Mouse (Mus musculus) left cerebral cortex, postnatal 36 days (tissue): ENCODE measurements around the gene Fabp3. TPM values are rescaled to one million over a fixed set of nuclear protein-coding genes. Genes with fewer than 3 reads are reported as not detected.

Experiments
- DNase-seq, 2 experiments: peaks; one replicate each; pipeline ENCODE4 v3.0.0; 2021 to 2022; ENCODE audit warnings: low spot score in 2 of 2, mixed read lengths in 1 of 2
- intact Hi-C: fragments of 180-260 bp; cut with DNase I; formaldehyde crosslinking; loops from one replicate; pipeline ENCODE4 v1.15.1; 2025
- total RNA-seq, 2 experiments: library from RNA; stranded (reverse); gene quantifications; 2 replicates each; pipeline ENCODE4 v1.2.3; 2021

Gene Fabp3
- total RNA-seq: 100 to 1,000 TPM; 141 to 166 TPM

DNA sequence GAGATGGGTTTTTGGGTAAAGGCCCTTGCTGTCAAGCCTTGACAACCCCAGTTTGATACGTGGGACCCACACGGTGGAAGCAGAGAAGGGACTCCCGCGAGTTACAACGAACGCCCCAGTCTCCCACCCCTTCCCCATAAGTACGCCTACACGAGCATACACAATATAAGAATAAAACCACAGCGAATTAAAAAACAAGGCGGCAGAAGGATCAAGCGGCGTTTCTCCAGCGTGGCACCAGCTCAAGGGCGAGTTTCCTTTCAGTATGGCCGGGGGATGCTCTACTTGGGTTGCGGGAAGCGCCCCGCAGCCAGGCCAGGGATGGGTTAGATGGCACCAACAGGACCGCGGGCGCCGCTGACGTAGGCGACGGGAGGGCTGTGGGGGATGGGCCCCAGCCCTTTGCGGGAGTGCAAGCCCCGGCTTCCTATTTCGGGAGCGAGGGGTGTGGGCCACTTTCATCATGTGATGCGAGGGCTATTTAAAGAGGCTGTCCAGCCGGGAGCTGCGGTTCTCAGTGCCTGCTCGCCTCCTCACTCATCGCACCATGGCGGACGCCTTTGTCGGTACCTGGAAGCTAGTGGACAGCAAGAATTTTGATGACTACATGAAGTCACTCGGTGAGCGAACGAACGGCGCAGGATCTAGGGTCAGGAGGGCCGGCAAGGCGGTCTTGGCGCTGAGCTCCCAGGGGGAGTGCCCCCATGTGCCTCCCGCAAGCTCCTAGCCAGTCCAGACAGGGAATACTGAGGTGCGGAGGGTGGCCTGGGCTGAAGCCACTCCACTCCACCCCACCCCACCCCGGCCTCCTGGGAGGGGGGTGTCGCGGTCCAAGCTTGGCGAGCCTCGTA, at the start of gene Fabp3, which contains the start of gene Gm10570:
Fabp3 (plus strand) TSS at position 365 of the 851 bp plus-strand sequence.
Gm10570 (minus strand) TSS at position 444 of the 851 bp plus-strand sequence.
- peak; percentile 82 to 86 for DNase-seq
- intact Hi-C loops: no loop called here

DNA sequence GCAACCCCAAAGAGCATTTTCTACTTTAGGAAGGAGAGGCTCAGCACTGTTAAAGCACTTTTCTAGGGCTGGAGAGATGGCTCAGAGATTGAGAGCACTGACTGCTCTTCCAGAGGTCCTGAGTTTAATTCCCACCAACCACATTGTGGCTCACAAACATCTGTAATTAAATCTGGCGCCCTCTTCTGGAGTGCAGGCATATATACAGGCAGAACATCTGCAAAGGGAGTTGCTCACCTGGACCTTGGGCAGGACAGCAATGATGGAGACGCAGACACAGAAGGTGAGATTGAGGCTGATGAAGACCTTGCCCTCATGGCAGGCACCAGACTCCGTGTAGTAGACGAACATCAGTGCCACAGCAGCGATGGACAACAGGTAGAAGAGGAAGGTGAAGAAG, 48.0 kb upstream of the Fabp3 start:
- DNase-seq: no peak
- intact Hi-C loops: no loop called here

DNA sequence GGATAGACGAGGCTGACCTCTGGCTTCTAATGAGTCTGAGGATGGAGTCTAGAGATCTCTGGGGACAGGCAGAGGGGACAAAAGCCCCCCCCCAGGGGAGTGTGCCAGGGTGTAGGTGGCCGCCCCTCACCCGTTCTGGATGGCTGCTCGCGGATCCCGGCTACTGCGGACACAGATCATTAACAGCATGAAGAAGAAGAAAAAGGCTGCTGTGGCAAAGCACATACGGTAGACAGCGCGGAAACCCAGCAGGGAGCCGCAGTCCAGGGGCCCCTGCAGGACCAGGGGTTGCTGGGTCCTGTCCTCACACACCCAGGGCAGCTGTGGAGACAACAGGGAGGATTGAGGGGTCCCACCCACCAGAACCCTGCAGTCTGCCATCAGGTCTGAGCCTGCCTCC, 44.3 kb upstream of the Fabp3 start:
- intact Hi-C loops: loop anchor here (2.0 kb wide), 1 partner anchor 29 kb away; no protein-coding TSS in a partner anchor
- no peak for DNase-seq

DNA sequence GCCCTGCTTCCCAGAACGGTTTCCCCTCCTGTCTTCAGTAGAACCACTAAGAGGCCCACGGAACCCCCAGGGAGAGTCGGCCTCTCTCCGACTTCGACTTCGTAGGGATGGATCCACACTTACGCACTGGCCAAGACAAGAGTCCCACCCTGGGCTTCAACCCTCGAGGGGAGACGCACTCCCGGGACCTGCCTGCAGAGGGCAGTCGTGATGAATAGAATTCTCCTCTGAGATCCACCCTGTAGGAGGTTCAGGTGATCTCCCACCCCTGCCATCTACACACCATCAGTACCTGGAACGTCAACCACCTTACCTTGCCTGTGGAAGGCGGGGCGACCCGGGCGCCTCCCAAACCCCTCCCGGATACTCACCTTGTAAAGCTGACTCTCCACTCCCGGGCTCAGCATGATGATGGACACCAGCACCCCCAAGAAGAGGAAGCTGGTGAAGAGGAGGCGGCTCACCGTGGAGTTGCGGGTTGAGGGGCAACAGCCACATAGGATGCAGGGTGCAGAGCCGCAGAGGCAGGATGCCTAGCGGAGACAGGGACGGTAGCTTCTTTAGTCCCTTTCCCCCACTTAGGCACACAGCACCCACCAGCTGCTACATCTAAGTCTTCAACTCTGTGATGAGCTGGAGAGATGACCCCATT, 43.6 kb upstream of the Fabp3 start:
- DNase-seq: peak in 1 of 2 experiments; percentile 50
- intact Hi-C loops: loop anchor here (2.0 kb wide), 1 partner anchor 28 kb away; no protein-coding TSS in a partner anchor

DNA sequence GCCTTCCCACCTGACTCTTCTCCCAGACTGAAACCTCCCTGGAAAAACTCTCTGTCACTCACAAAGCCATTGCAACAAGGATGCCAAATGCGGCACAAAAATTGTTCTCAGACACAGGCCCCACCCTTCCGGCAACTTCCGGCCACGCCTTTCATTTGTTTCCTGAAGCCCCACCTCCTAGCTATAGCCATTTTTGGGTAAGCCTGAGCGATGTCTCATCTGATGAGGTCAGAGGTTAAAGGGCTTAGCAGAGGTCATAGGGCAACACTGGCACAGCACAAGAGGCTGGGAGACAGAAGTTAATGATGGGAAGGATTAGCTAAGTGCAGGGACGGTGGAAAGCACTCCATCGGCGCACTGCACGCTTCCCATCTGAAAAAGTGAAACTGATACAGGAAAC, 41.8 kb upstream of the Fabp3 start:
- intact Hi-C loops: no loop called here
- no peak for DNase-seq

DNA sequence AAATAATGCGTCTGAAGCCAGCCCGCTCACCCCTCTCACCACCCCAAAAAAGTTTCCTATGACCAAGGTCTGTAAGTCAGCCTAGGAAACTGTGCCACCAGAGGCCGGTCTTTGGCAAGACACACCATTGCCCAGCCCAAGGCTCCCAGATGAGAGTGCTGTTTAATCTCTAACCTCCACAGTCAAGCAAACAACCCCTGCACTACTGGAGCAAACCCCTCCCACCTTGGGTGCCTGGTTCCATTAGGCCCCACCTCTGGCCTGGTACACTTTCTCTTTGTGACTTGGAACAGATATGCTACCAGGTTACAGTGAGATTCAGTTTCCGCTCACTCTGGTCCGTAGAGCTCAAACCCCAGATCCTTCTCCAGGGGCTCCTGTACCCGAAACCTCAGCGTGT, 41.3 kb upstream of the Fabp3 start:
- DNase-seq: no peak
- intact Hi-C loops: no loop called here

DNA sequence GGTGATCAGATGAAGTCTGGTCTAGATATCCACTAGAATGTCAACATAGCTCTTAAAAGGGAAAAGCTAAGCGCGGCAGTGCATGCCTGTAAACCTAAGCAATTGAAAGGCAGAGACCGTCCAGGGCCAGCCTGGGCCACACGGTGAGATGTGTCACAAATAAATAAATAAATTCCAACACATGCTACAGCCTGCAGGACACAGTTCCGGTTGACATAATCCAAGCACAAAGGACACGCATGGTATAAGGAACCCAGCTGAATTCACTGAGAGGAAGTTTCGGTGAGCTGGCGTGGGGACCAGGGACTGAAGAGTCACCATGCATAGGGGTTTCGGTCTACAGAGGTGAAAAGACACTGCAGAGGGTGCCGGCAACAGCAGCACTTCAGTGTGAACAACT, 39.7 kb upstream of the Fabp3 start:
- no peak for DNase-seq
- intact Hi-C loops: no loop called here

DNA sequence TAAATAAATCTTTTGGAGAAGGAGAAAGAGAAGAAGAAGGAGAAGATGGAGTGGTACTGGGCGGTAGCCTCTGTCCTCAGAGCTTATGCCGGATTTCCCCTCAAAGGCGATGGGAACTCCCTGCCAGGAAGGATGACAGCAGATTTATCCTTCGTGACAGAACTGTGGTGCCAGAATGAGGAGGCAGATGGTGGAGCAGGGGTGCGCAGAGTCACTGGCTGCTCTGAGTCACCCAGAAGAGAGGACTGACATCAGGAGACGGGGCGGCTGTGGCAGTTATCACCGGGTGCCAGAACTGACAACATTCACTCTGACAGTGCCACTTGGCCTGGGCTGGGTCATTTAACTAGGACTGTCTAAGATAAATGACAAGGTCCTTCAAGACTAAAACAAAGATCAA, 38.3 kb upstream of the Fabp3 start:
- DNase-seq: peak; percentile 79 to 84
- intact Hi-C loops: no loop called here

DNA sequence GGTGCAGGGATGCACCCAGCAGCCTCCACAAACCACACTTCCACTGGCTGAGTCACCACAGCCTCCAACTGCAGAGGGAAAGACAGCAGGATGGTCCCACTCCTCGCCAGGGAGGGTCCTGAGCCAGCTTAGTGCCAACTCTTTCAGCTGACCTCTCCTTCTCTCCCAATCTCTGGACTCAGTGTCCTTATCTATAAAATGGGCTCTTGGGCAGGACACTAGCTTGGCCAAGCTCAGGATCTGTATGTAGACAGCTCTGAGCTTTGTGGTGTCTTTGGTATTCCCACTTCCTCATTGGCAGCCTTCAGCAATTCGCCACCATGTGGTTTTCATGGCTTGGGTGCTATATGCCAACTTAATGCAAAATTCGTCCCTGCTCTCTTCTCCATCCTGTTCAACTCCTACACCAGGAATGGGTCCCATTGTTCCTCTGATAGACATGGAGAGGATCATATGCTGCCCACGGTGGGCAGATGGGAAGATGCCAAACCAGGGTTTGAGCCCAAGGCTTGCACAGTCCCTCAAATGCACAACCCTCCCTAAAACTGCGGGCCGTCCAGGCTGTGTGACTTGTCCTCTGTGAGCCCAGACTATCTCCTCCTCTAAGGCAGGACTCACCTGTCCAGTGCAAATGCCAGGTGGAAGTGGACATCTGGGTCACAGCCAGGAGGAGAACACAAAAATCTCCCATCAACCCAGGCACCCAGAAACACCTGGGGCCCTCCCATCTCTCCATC, 37.6 kb upstream of the Fabp3 start:
- peak; percentile 37 to 61 for DNase-seq
- intact Hi-C loops: no loop called here

DNA sequence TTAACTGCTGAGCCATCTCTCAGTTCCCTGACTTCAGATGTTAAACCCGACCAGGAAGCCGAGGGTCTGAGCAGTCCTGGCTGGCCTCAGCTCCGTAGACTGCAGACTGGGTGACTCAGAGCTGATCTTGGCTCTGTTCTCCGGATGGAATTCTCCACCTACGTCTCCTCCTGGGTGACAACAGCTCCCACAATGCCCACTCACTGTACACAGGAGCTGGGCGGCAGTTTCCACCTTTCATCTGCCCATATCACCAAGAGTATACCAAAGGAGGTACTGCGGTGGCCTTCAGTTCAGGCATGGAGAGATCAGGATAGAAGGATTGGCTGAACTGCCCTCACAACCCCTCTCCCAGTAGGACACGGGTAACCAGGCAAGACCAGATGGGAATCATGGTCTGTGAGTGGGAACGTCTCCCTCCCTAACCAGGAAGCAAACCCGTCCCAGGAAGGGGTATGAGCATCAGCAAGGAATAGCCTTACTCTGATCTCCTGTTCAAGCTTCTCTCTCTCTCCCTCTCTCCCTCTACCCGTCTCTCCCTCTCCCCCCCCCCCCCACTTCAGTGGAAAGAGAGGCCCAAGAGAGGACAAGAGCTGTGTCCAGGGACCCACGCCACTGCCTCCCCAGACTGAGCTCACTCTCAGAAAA, 34.6 kb upstream of the Fabp3 start:
- peak; percentile 58 to 73 for DNase-seq
- intact Hi-C loops: no loop called here

DNA sequence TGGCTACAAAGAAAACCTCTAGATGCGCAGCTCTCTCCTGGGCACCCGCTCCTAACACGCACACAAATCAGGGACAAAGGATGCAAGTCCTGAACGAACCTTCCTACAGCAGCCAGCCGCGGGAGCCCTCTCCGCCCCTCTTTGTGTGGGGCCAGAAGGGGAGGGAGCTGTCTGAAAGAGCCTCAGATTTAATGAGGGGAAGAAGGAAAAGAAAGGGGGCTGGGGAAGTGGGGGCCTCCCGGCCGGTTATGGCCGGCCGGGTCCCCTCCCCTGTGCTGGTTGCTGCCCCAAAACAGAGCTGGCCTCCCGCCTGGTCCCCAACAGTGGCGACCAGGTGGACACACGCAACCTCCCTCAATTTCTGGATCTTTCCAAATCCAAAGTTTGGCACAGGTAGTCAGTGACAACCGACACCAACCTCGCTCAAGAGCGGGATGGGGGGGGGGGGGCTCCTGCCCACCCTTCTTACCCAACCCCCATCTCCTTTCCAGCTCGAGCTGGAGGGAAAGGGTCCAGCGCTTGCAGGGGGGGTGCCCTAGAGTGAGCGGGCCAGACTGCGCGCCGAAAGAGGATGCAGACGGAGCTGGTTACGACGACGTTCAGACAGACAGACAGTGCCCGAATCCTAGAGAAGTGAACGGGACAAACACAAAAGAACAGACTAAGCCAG, 33.9 kb upstream of the Fabp3 start:
- intact Hi-C loops: no loop called here
- no peak for DNase-seq

DNA sequence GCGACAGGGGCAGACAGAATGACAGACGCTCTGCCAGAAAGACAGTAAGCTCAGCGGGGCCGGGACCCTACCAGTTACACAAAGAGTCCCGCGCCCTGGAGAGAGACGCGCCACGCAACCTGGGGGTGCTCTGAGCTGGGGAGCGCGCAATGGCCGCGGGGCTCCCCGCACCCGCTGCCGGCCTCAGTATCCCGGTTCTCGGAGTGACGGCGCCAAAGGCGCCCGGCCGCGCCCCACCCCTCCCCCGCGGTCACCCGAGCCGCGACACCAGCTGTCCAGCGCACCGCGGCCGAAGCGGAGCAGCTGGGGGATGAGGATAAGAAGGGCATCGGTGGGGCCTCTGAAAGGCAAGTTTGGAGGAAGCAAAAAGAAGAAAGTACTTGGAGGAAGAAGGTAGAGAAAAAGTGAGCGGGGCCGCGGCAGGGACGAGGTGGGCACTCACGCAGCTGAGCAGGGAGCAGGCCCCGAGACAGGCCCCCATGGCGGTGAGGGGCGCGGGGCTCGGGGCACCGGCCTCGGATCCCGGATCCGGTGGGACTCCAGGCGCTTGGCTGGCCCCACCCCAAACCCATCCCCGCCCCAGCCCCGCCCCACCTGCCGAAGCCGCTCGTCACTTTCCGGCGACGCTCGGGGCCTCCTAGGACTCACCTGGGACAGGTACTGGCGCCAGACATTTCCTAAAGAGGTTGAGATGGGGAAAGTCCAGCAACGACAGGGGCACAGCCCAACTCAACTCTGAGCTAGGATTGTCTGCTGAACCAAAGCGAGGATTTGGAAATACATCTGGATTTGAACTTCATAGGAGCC, 33.2 kb upstream of the Fabp3 start:
- DNase-seq: no peak
- intact Hi-C loops: no loop called here

DNA sequence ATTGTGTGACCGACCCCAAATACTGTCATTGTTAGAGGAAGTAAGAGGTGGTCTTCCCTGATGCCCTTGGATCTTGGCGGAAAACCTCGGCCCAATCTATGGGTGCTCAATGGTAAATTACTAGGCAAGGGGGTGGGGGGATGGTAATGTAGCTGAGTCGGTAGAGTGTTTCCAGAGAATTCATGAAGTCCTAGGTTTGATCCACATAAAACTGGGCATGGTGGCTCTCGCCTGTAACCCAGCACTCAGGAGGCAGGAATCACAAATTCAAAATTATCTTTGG, 32.6 kb upstream of the Fabp3 start:
- no peak for DNase-seq
- intact Hi-C loops: no loop called here

DNA sequence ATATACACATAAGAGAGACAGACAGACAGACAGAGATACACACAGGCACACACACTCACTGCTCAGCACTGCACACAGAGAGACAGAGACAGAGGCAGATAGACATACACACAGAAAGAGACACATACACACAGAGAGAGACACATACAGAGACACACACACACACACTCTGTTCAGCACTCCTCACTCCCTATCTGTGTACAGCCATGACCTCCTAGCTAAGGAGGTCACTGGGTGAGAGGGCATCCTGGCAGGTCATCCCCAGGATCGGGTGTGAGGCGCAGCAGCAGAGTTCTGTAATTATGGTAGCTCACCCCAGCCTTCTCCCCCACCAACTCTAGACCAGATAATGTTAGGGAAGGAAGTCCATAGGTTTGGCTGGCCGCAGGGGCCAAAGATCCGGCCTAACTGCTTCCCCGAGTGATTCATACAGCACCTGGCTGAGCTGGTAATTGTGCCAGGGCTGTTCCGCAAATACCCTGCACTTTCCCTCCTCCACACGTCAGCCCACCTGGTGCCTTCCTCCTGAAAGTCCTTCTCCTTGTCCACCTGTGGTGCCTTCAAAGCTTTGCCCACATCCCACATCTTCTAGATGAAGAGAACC, 31.7 kb upstream of the Fabp3 start:
- DNase-seq: no peak

DNA sequence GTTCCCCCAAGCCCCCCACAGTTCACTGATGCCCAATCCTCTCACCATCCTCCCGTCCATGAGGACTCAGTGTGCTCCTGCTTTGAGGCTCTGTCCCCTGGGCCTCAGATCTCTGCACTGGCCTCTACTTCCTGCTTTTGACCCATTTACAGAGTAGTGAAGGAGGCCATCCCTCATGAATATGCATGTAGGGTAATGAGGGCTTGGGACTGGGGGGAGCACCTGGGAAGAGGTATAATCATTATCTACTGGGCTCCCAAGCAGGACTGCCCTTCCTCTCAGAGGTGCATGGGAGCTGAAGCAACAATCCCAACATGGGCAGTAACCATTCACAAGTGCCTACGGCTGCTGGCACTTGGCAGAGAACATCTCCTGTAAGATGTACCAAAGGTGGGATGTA, 29.3 kb upstream of the Fabp3 start, which contains the start of gene Serinc2:
Serinc2 (minus strand) TSS at position 101 of the 400 bp plus-strand sequence.
- intact Hi-C loops: no loop called here

More for the DNA sequence above, 31.7 kb upstream of the Fabp3 start:
- intact Hi-C loops: no loop called here

DNA sequence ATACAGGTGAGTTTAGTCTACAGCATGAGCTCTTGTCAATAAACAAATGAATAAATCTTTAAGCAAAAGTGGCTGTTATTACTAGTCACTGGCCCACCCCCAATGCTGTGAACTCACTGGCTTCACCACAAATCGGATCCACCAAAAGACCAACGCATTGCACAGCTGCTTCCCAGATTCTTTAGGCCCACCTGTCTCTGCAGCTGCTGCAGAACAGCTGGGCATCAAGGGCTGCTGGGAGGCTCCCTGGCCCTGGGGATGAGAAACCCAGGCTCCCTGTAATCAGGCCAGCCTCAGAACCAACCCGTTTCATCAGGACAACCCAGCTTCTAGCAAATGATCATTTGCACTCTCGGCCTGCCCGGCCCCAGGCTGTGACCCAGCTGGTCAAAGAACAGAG, 25.5 kb upstream of the Fabp3 start:
- intact Hi-C loops: no loop called here
- no peak for DNase-seq

More for the DNA sequence above, 29.3 kb upstream of the Fabp3 start, which contains the start of gene Serinc2:
- DNase-seq: no peak

DNA sequence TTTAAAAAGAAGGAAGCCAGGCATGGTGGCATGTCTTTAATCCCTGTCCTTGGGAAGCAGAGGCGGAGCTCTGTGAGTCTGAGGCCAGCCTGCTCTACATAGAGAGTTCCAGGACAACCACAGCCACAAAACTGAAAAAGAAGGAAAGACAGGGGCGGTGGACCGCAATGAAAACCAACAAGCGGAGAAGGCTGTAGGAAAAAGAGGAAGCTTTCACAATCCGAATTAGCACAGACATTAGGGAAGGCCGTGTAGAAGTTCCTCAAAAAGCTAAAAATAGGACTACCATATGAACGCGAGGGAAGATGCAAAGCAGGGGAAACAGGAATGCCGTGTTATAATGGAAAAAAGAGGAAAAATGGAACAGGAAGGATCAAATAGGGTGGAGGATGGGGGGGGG, 24.6 kb upstream of the Fabp3 start:
- no peak for DNase-seq
- intact Hi-C loops: no loop called here

DNA sequence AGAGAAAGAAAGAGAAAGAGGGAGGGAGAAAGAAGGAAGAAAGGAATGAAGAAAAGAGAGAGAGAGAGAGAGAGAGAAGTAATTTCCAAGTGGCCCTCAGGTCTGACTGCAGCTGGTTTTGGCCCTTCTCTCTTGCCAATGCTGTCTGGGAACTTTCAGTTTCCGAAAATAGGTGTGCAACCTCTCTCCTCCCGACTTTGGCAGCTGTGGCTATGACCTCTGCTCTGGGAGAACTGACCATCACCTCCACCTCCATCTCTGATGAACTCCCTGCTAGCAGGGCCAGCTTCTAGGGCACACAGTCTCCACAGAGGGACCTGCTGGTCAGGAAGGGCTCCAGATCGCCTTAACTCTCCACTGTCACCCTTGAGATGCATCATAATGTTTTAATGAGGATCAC, 21.9 kb upstream of the Fabp3 start:
- no peak for DNase-seq
- intact Hi-C loops: no loop called here
